Mouse (Mus musculus): Measurements from ENCODE around the gene Plekhg1.

DNA sequence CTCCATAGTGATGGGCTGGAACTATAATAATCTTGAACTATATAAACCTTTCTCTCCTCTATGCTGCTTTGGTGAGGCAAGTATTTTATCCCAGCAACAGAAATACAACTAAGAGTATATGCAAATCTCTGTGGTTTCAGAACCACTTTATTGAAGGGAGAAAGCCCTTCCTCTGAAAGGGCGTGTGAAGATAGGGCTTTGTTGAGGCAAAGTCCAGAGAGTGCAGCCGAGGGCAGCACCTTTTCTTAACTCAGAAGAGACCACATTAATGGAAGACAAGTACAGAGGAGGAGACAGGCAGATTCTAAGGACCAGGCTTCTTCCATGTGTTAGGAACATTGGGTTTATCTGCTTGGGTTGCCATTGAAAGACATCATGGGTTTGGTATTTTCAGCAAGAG lies 36.6 kb downstream of the Plekhg1 start:
- TF ChIP-seq EP300 (IDR thresholded peaks at IDR 0.05; ENCODE audit: low read depth) (no peak), CTCF (IDR thresholded peaks at IDR 0.05; ENCODE audit: low read depth) (no peak)
